Mouse (Mus musculus): Measurements from ENCODE around the gene Cyp11a1. TPM values are rescaled to one million over a fixed set of nuclear protein-coding genes. Genes with fewer than 3 reads are reported as not detected.

Gene Cyp11a1
- polyA plus RNA-seq, 1 experiment from 2014 or later = 0.38 TPM

- ATAC-seq = no peak
- Histone ChIP-seq H3K4me2 (replicated peaks) (no peak overlapping the region), H3K9ac (replicated peaks) (no peak overlapping the region), H3K36me3 (no peaks in the 10 kb centered on the region), H3K4me1 (replicated peaks) (peaks cover 1% of the 10 kb centered on the region; the same call in 1 of the 2 replicates), H3K27ac (no peak overlapping the region), H3K27me3 (no peaks in the 10 kb centered on the region), H3K9me3 (no peaks in the 10 kb centered on the region), H3K4me3 (replicated peaks) (no peak overlapping the region)
- 65% methylated on average over 8 of the region's 8 CpGs for WGBS
Observed at GRCm38 (mm10) chr9:58014393-58015160, 8.4 kb downstream of the Cyp11a1 start.

- no peak for ATAC-seq
- Histone ChIP-seq H3K4me1 (replicated peaks) (no peaks in the 10 kb centered on the region), H3K27ac (no peak overlapping the region), H3K9ac (replicated peaks) (no peak overlapping the region), H3K4me3 (replicated peaks) (no peak overlapping the region), H3K27me3 (no peaks in the 10 kb centered on the region; the same call in 1 of the 2 replicates), H3K36me3 (no peaks in the 10 kb centered on the region), H3K4me2 (replicated peaks) (no peak overlapping the region), H3K9me3 (no peaks in the 10 kb centered on the region)
- 89% methylated on average over 6 of the region's 6 CpGs for WGBS
Observed at GRCm38 (mm10) chr9:58015856-58016255, 9.6 kb downstream of the Cyp11a1 start.

GRCm38 (mm10) chr9:58016962-58017361 is 10.8 kb downstream of the Cyp11a1 start:
- Histone ChIP-seq H3K4me2 (replicated peaks) (no peak overlapping the region), H3K27ac (no peak overlapping the region), H3K4me1 (replicated peaks) (no peaks in the 10 kb centered on the region), H3K27me3 (no peaks in the 10 kb centered on the region; the same call in 1 of the 2 replicates), H3K36me3 (no peaks in the 10 kb centered on the region), H3K4me3 (replicated peaks) (no peak overlapping the region), H3K9me3 (no peaks in the 10 kb centered on the region), H3K9ac (replicated peaks) (no peak overlapping the region)
- WGBS = 82% methylated on average over 3 of the region's 3 CpGs
- no peak for ATAC-seq

GRCm38 (mm10) chr9:58018385-58018784 is 12.2 kb downstream of the Cyp11a1 start:
- WGBS = 88% methylated on average over 5 of the region's 5 CpGs
- H3K36me3 ChIP-seq = no peaks in the 10 kb centered on the region
- H3K9me3 ChIP-seq = no peaks in the 10 kb centered on the region
- no peak overlapping the region for H3K4me2 ChIP-seq (replicated peaks)
- ATAC-seq = no peak
- no peak overlapping the region for H3K27ac ChIP-seq
- no peaks in the 10 kb centered on the region; the same call in 1 of the 2 replicates for H3K27me3 ChIP-seq
- H3K4me1 ChIP-seq (replicated peaks) = no peaks in the 10 kb centered on the region
- no peak overlapping the region for H3K4me3 ChIP-seq (replicated peaks)
- no peak overlapping the region for H3K9ac ChIP-seq (replicated peaks)

- Histone ChIP-seq H3K4me1 (replicated peaks) (no peaks in the 10 kb centered on the region), H3K4me3 (replicated peaks) (no peak overlapping the region), H3K9ac (replicated peaks) (no peak overlapping the region), H3K36me3 (no peaks in the 10 kb centered on the region), H3K4me2 (replicated peaks) (no peak overlapping the region), H3K9me3 (no peaks in the 10 kb centered on the region), H3K27ac (no peak overlapping the region), H3K27me3 (no peaks in the 10 kb centered on the region; the same call in 1 of the 2 replicates)
- WGBS = 89% methylated on average over 9 of the region's 9 CpGs
- ATAC-seq = no peak
Observed at GRCm38 (mm10) chr9:58025995-58026394, 19.8 kb downstream of the Cyp11a1 start.

GRCm38 (mm10) chr9:58027426-58028180 is 21.4 kb downstream of the Cyp11a1 start:
- no peak overlapping the region for H3K4me3 ChIP-seq (replicated peaks)
- H3K36me3 ChIP-seq = no peaks in the 10 kb centered on the region
- H3K4me1 ChIP-seq (replicated peaks) = no peaks in the 10 kb centered on the region
- H3K4me2 ChIP-seq (replicated peaks) = no peak overlapping the region
- H3K9ac ChIP-seq (replicated peaks) = no peak overlapping the region
- 56% methylated on average over 2 of the region's 2 CpGs for WGBS
- no peaks in the 10 kb centered on the region; the same call in 1 of the 2 replicates for H3K27me3 ChIP-seq
- no peaks in the 10 kb centered on the region for H3K9me3 ChIP-seq
- ATAC-seq = no peak
- H3K27ac ChIP-seq = no peak overlapping the region

- Histone ChIP-seq H3K9me3 (no peaks in the 10 kb centered on the region), H3K4me2 (replicated peaks) (no peak overlapping the region), H3K4me3 (replicated peaks) (no peak overlapping the region), H3K4me1 (replicated peaks) (no peaks in the 10 kb centered on the region), H3K9ac (replicated peaks) (no peak overlapping the region), H3K27ac (no peak overlapping the region), H3K36me3 (no peaks in the 10 kb centered on the region), H3K27me3 (no peaks in the 10 kb centered on the region; the same call in none of the 2 replicates)
- WGBS = 83% methylated on average over 5 of the region's 5 CpGs
- ATAC-seq = no peak
Observed at GRCm38 (mm10) chr9:58028841-58029240, 22.6 kb downstream of the Cyp11a1 start.

GRCm38 (mm10) chr9:58029635-58030034 is 23.4 kb downstream of the Cyp11a1 start:
- WGBS = 92% methylated on average over 6 of the region's 6 CpGs

GRCm38 (mm10) chr9:58031895-58032294 is 25.7 kb downstream of the Cyp11a1 start:
- WGBS = 82% methylated on average over 5 of the region's 5 CpGs
- Histone ChIP-seq H3K9me3 (no peaks in the 10 kb centered on the region), H3K27ac (no peak overlapping the region), H3K4me1 (replicated peaks) (no peaks in the 10 kb centered on the region), H3K27me3 (peaks cover 5% of the 10 kb centered on the region), H3K36me3 (no peaks in the 10 kb centered on the region), H3K4me3 (replicated peaks) (no peak overlapping the region), H3K4me2 (replicated peaks) (no peak overlapping the region), H3K9ac (replicated peaks) (no peak overlapping the region)
- ATAC-seq = no peak

More at GRCm38 (mm10) chr9:58029635-58030034, 23.4 kb downstream of the Cyp11a1 start:
- no peaks in the 10 kb centered on the region for H3K4me1 ChIP-seq (replicated peaks)
- no peak for ATAC-seq
- no peaks in the 10 kb centered on the region; the same call in none of the 2 replicates for H3K27me3 ChIP-seq
- no peak overlapping the region for H3K4me3 ChIP-seq (replicated peaks)
- no peak overlapping the region for H3K27ac ChIP-seq
- H3K4me2 ChIP-seq (replicated peaks) = no peak overlapping the region
- no peak overlapping the region for H3K9ac ChIP-seq (replicated peaks)
- H3K36me3 ChIP-seq = no peaks in the 10 kb centered on the region
- no peaks in the 10 kb centered on the region for H3K9me3 ChIP-seq

- 86% methylated on average over 2 of the region's 2 CpGs for WGBS
- Histone ChIP-seq H3K4me2 (replicated peaks) (no peak overlapping the region), H3K27me3 (peaks cover 19% of the 10 kb centered on the region), H3K27ac (no peak overlapping the region), H3K9me3 (no peaks in the 10 kb centered on the region), H3K36me3 (no peaks in the 10 kb centered on the region), H3K9ac (replicated peaks) (no peak overlapping the region), H3K4me1 (replicated peaks) (peaks cover 24% of the 10 kb centered on the region), H3K4me3 (replicated peaks) (no peak overlapping the region)
- no peak for ATAC-seq
Observed at GRCm38 (mm10) chr9:58035519-58035918, 29.3 kb downstream of the Cyp11a1 start.

GRCm38 (mm10) chr9:58035951-58036698 is 29.9 kb downstream of the Cyp11a1 start:
- no peak for ATAC-seq
- Histone ChIP-seq H3K9ac (replicated peaks) (no peak overlapping the region), H3K27ac (no peak overlapping the region), H3K9me3 (no peaks in the 10 kb centered on the region), H3K4me2 (replicated peaks) (no peak overlapping the region), H3K4me3 (replicated peaks) (no peak overlapping the region), H3K4me1 (replicated peaks) (peaks cover 30% of the 10 kb centered on the region), H3K36me3 (no peaks in the 10 kb centered on the region), H3K27me3 (peaks cover 19% of the 10 kb centered on the region)
- 78% methylated on average over 7 of the region's 7 CpGs for WGBS

- Histone ChIP-seq H3K27me3 (peaks cover 19% of the 10 kb centered on the region), H3K4me2 (replicated peaks) (no peak overlapping the region), H3K9me3 (no peaks in the 10 kb centered on the region), H3K4me1 (replicated peaks) (peaks cover 38% of the 10 kb centered on the region), H3K4me3 (replicated peaks) (no peak overlapping the region), H3K27ac (no peak overlapping the region), H3K9ac (replicated peaks) (no peak overlapping the region), H3K36me3 (no peaks in the 10 kb centered on the region)
- ATAC-seq = no peak
- WGBS = 77% methylated on average over 4 of the region's 4 CpGs
Observed at GRCm38 (mm10) chr9:58036961-58037360, 30.8 kb downstream of the Cyp11a1 start.
